Mouse (Mus musculus) C2C12 (cell line): ENCODE results near the gene Gpbp1. TPM values are rescaled to one million over a fixed set of nuclear protein-coding genes. Genes with fewer than 3 reads are reported as not detected.

ENCODE experiments used
- H3K27me3 ChIP-seq: one replicate; pipeline ENCODE4 v1.6.1; 2011; ENCODE audit not compliant: control insufficient read depth, insufficient read depth, insufficient read length
- H3K36me3 ChIP-seq: one replicate; pipeline ENCODE4 v1.6.1; 2011; ENCODE audit not compliant: control insufficient read depth, insufficient read depth
- H3K4me3 ChIP-seq: one replicate; pipeline ENCODE4 v1.5.1; 2011; ENCODE audit warnings: mild to moderate bottlenecking, control low read depth; ENCODE audit not compliant: poor library complexity, insufficient read depth, severe bottlenecking
- H3K79me2 ChIP-seq: one replicate; pipeline ENCODE4 v1.6.1; 2011; ENCODE audit not compliant: control insufficient read depth, insufficient read depth
- H3K79me3 ChIP-seq: one replicate; pipeline ENCODE4 v1.6.1; 2011; ENCODE audit warnings: low read depth, control low read depth
- H3ac ChIP-seq: one replicate; pipeline ENCODE3; 2011; ENCODE audit warnings: low read depth; ENCODE audit not compliant: control insufficient read depth, insufficient read length
- CEBPB ChIP-seq: IDR thresholded peaks from one replicate; pipeline ENCODE4 v1.6.1; 2011; ENCODE audit warnings: low read depth, mild to moderate bottlenecking, control low read depth, moderate library complexity
- CTCF ChIP-seq: IDR thresholded peaks from one replicate; pipeline ENCODE4 v1.5.1; 2011; ENCODE audit not compliant: control insufficient read depth, insufficient read depth, insufficient read length
- FOSL1 ChIP-seq: IDR thresholded peaks from one replicate; pipeline ENCODE4 v1.8.0; 2011; ENCODE audit warnings: mild to moderate bottlenecking, low read length; ENCODE audit not compliant: poor library complexity, insufficient read depth, severe bottlenecking
- MAX ChIP-seq: IDR thresholded peaks from one replicate; pipeline ENCODE4 v1.6.1; 2011; ENCODE audit warnings: mild to moderate bottlenecking, control low read depth
- MYOD1 ChIP-seq: IDR thresholded peaks from one replicate; pipeline ENCODE4 v1.6.1; 2011; ENCODE audit warnings: low read depth; ENCODE audit not compliant: control insufficient read depth, insufficient read length
- MYOG ChIP-seq: IDR thresholded peaks from one replicate; pipeline ENCODE4 v1.6.1; 2011; ENCODE audit not compliant: control insufficient read depth, insufficient read length; ENCODE audit errors: extremely low read depth
- USF1 ChIP-seq: IDR thresholded peaks from one replicate; pipeline ENCODE4 v1.6.1; 2011; ENCODE audit warnings: low read depth, mild to moderate bottlenecking, control low read depth, moderate library complexity
- polyA plus RNA-seq: library from polyadenylated mRNA; unstranded; fragments of >200 nt; fragmentation: generic; extraction: Trizol; gene quantifications from one replicate; pipeline ENCODE4 v1.2.1, GENCODE M21; 2012; ENCODE audit warnings: missing spikeins

Gene Gpbp1
- polyA plus RNA-seq, 1 experiment = 12.9 TPM

DNA sequence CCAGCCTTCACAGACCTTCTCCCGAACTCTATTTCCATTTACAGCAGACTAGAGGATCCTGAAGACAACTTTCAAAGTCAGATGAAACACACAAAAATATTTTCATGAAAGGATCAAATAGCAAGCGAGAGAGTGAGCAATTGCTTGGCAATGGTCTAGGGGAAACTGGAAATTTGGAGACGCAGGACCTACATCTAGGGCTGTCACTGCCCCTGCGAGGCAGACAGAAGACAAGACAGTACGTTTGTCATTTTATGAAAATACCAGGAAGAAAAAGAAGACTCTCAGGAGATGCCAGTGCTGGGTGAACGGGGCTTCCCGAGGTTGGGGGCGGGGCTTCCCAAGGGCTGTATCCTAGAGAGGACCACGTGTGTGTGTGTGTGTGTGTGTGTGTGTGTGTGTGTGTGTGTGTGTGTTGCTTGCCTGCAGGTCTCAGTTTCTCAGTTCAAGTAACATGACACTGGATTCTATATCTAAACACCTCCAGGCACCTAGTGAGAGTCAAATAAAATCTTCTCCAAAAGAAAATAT is 83.0 kb downstream of the Gpbp1 start:
- no peaks in the 10 kb centered on the region for H3K36me3 ChIP-seq
- no peaks in the 10 kb centered on the region for H3K79me2 ChIP-seq
- no peak overlapping the region for H3ac ChIP-seq
- TF ChIP-seq MAX (no peak), FOSL1 (no peak), MYOG (no peak), CTCF (no peak), USF1 (no peak), CEBPB (no peak), MYOD1 (no peak)
- H3K79me3 ChIP-seq = no peaks in the 10 kb centered on the region
- H3K4me3 ChIP-seq = no peak overlapping the region
- no peaks in the 10 kb centered on the region for H3K27me3 ChIP-seq

GRCm38 (mm10) chr13:111405956-111406355 is 84.0 kb downstream of the Gpbp1 start:
- Histone ChIP-seq H3K79me3 (no peaks in the 10 kb centered on the region), H3K27me3 (no peaks in the 10 kb centered on the region), H3K79me2 (no peaks in the 10 kb centered on the region), H3K4me3 (no peak overlapping the region), H3ac (no peak overlapping the region), H3K36me3 (no peaks in the 10 kb centered on the region)
- no peak for TF ChIP-seq CEBPB

GRCm38 (mm10) chr13:111397600-111398151 is 92.2 kb downstream of the Gpbp1 start:
- no peaks in the 10 kb centered on the region for H3K27me3 ChIP-seq
- no peak for TF ChIP-seq MYOD1
- TF ChIP-seq CTCF = no peak
- no peak for TF ChIP-seq MAX
- TF ChIP-seq USF1 = no peak
- no peak for TF ChIP-seq FOSL1
- TF ChIP-seq MYOG = no peak
- TF ChIP-seq CEBPB = no peak
- H3ac ChIP-seq = no peak overlapping the region
- H3K79me3 ChIP-seq = no peaks in the 10 kb centered on the region
- no peaks in the 10 kb centered on the region for H3K79me2 ChIP-seq
- no peak overlapping the region for H3K4me3 ChIP-seq
- H3K36me3 ChIP-seq = no peaks in the 10 kb centered on the region

- H3ac ChIP-seq = no peak overlapping the region
- no peak overlapping the region for H3K4me3 ChIP-seq
- H3K79me3 ChIP-seq = no peaks in the 10 kb centered on the region
- H3K27me3 ChIP-seq = no peaks in the 10 kb centered on the region
- no peaks in the 10 kb centered on the region for H3K79me2 ChIP-seq
- TF ChIP-seq CEBPB (no peak), CTCF (no peak), FOSL1 (no peak)
- H3K36me3 ChIP-seq = no peaks in the 10 kb centered on the region
Observed at GRCm38 (mm10) chr13:111397061-111397460, 92.8 kb downstream of the Gpbp1 start.

GRCm38 (mm10) chr13:111395528-111395927 is 94.4 kb downstream of the Gpbp1 start:
- TF ChIP-seq MAX = no peak
- TF ChIP-seq MYOG = no peak
- TF ChIP-seq CEBPB = no peak
- no peak for TF ChIP-seq USF1
- TF ChIP-seq CTCF = no peak
- TF ChIP-seq FOSL1 = no peak
- no peak for TF ChIP-seq MYOD1
- H3K27me3 ChIP-seq = no peaks in the 10 kb centered on the region

DNA sequence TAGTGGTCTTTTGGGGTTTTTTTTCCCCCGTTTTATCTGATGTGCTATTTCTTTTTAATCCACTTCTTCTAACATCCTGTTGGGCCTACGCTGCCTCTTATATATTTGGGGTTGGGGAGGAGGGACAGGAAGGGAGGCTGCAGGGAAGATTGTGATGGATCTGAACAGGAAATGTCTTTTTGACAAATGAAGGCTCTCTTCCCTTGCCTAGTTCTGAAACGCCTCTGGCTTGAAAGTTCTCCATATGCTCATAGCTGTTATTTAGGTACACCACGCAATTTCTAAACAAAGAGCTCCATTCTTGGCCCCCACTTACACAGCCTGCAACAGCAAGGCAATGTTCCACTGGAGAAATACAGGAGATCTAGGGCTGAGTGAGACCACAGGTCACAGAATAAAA is 95.0 kb downstream of the Gpbp1 start:
- H3K4me3 ChIP-seq = no peak overlapping the region
- no peaks in the 10 kb centered on the region for H3K79me3 ChIP-seq
- no peaks in the 10 kb centered on the region for H3K79me2 ChIP-seq
- H3ac ChIP-seq = no peak overlapping the region
- TF ChIP-seq CEBPB = no peak
- no peak for TF ChIP-seq USF1
- TF ChIP-seq MAX = no peak
- TF ChIP-seq MYOG = no peak
- TF ChIP-seq FOSL1 = no peak
- TF ChIP-seq CTCF = no peak
- TF ChIP-seq MYOD1 = no peak
- no peaks in the 10 kb centered on the region for H3K36me3 ChIP-seq
- no peaks in the 10 kb centered on the region for H3K27me3 ChIP-seq

More at GRCm38 (mm10) chr13:111395528-111395927, 94.4 kb downstream of the Gpbp1 start:
- H3K36me3 ChIP-seq = no peaks in the 10 kb centered on the region
- H3K79me3 ChIP-seq = no peaks in the 10 kb centered on the region
- no peak overlapping the region for H3ac ChIP-seq
- no peaks in the 10 kb centered on the region for H3K79me2 ChIP-seq
- no peak overlapping the region for H3K4me3 ChIP-seq
